Mouse (Mus musculus): ENCODE measurements around the gene Pln. TPM values are rescaled to one million over a fixed set of nuclear protein-coding genes. Genes with fewer than 3 reads are reported as not detected.

Gene Pln
- total and polyA plus RNA-seq, 3 experiments = 5,608 to 9,883 (median 7,152) TPM

GRCm38 (mm10) chr10:53378981-53379708 lies 41.7 kb downstream of the Pln start:
- intact Hi-C loops (cut with DNase I) = loop anchor here (1.0 to 2.0 kb wide), 4 partner anchors 19 to 84 kb away; no protein-coding TSS in a partner anchor
- peak overlapping the region; percentile 99 for H3K27ac ChIP-seq
- H3K4me3 ChIP-seq = peak overlapping the region; percentile 98
- peaks cover 7% of the 10 kb centered on the region for H3K4me1 ChIP-seq (ENCODE audit: control insufficient read depth, insufficient read depth, low read length)
- peak overlapping the region; percentile 100 for H3K9ac ChIP-seq (ENCODE audit: low read depth, low read length)
- peaks cover 13% of the 10 kb centered on the region for H3K36me3 ChIP-seq (ENCODE audit: control insufficient read depth, insufficient read depth, low read length)
- no peak for DNase-seq
- under 1% methylated on average over 59 of the region's 59 CpGs for WGBS
- H3K27me3 ChIP-seq (ENCODE audit: control insufficient read depth, insufficient read depth, low read length) = no peaks in the 10 kb centered on the region
- peaks cover 4% of the 10 kb centered on the region for H3K79me2 ChIP-seq (replicated peaks; ENCODE audit: control insufficient read depth, insufficient read depth, low read length)
- TF ChIP-seq POLR2A (IDR thresholded peaks at IDR 0.05; ENCODE audit: insufficient read depth, low read depth, low read length) (no peak), CTCF (IDR thresholded peaks at IDR 0.05) (peak; percentile 23)

- WGBS = 1% methylated on average over 31 of the region's 31 CpGs
- Histone ChIP-seq H3K4me3 (peak within 1 kb of the TSS; percentile 98), H3K27me3 (ENCODE audit: control insufficient read depth, insufficient read depth, low read length) (no peaks in the 10 kb centered on the region), H3K4me1 (ENCODE audit: control insufficient read depth, insufficient read depth, low read length) (peaks cover 6% of the 10 kb centered on the region), H3K27ac (peak within 1 kb of the TSS; percentile 99), H3K36me3 (ENCODE audit: control insufficient read depth, insufficient read depth, low read length) (peaks cover 13% of the 10 kb centered on the region), H3K9ac (ENCODE audit: low read depth, low read length) (peak within 1 kb of the TSS; percentile 100), H3K79me2 (replicated peaks; ENCODE audit: control insufficient read depth, insufficient read depth, low read length) (peaks cover 4% of the 10 kb centered on the region)
- TF ChIP-seq POLR2A (IDR thresholded peaks at IDR 0.05; ENCODE audit: insufficient read depth, low read depth, low read length) = peak; percentile 80
- TF ChIP-seq CTCF (IDR thresholded peaks at IDR 0.05) = no peak
- no peak for TF ChIP-seq EP300 (IDR thresholded peaks at IDR 0.05; ENCODE audit: insufficient read depth, low read depth, low read length)
- intact Hi-C loops (cut with DNase I) = loop anchor here (1.0 to 2.0 kb wide), 4 partner anchors 19 to 83 kb away; no protein-coding TSS in a partner anchor
- peak; percentile 93 for DNase-seq
Observed at GRCm38 (mm10) chr10:53379709-53380106, 42.2 kb downstream of the Pln start, which contains the start of gene Cep85l. Gene Cep85l, minus strand, starts transcription at chr10:53379947.

DNA sequence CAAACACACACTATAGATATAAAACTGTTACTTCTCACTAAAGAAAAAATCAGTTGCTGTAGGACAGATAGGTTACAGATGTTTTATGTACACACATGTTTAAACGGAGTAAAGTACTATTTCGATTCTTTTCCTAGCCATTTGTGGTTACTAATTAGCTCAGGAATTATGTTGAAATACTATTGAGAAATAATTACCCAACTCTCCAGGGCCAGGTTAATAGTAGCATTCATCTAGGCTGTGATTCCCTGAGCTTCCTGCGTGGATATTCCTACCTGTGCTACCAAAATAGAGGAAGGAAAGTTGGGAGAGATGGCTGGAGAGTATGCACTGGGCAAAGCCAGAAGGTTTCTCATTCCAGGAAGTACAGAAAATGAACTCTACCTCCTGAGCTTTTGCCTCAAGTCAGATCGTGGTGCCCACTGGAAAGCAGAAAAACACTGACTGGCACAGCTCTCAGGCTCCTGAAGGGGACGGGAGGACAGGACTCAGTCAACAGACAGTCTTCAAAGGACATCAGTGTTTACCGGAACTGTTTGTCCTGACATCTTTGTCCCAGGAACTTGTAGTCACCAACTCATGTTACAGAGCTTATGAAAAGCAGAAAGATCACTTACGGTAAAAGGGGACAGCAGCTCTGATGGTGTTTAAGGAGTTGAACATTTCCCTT lies 45.4 kb downstream of the Pln start:
- Histone ChIP-seq H3K36me3 (ENCODE audit: control insufficient read depth, insufficient read depth, low read length) (peaks cover 2% of the 10 kb centered on the region; the same call in 1 of the 2 replicates), H3K4me1 (ENCODE audit: control insufficient read depth, insufficient read depth, low read length) (peaks cover 4% of the 10 kb centered on the region), H3K27ac (no peak overlapping the region), H3K9ac (ENCODE audit: low read depth, low read length) (no peak overlapping the region), H3K79me2 (replicated peaks; ENCODE audit: control insufficient read depth, insufficient read depth, low read length) (peaks cover 2% of the 10 kb centered on the region), H3K4me3 (no peak overlapping the region), H3K27me3 (ENCODE audit: control insufficient read depth, insufficient read depth, low read length) (no peaks in the 10 kb centered on the region)
- no peak for DNase-seq
- TF ChIP-seq EP300 (IDR thresholded peaks at IDR 0.05; ENCODE audit: insufficient read depth, low read depth, low read length) (no peak), CTCF (IDR thresholded peaks at IDR 0.05) (no peak), POLR2A (IDR thresholded peaks at IDR 0.05; ENCODE audit: insufficient read depth, low read depth, low read length) (no peak)
- 75% methylated on average over 7 of the region's 7 CpGs for WGBS
- intact Hi-C loops (cut with DNase I) = no loop called here

DNA sequence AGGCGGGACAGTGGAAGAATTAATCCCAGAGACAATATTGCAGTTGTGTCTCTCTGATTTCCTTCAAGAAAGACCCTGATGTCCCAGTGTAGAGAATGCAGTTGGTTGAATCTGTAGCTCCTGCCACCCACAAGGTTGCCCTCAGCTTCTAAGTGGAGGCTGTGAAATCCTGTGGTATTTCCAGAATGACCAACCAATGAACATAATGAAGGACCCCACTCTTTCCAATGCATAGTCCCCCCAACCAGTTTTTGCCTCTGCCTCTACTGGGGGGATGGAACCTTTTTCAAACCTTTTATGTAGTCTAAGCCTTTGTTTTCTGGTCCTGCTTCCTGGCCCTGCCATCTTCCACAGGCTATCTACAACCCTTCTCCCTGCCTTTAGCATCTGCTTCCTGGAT lies 47.4 kb downstream of the Pln start:
- no peak overlapping the region for H3K27ac ChIP-seq
- no peak overlapping the region for H3K4me3 ChIP-seq
- peaks cover 2% of the 10 kb centered on the region; the same call in 1 of the 2 replicates for H3K36me3 ChIP-seq (ENCODE audit: control insufficient read depth, insufficient read depth, low read length)
- H3K79me2 ChIP-seq (replicated peaks; ENCODE audit: control insufficient read depth, insufficient read depth, low read length) = no peaks in the 10 kb centered on the region
- DNase-seq = no peak
- H3K27me3 ChIP-seq (ENCODE audit: control insufficient read depth, insufficient read depth, low read length) = no peaks in the 10 kb centered on the region
- 96% methylated on average over 1 of the region's 1 CpGs for whole genome bisulfite sequencing
- H3K4me1 ChIP-seq (ENCODE audit: control insufficient read depth, insufficient read depth, low read length) = peaks cover 2% of the 10 kb centered on the region; the same call in 1 of the 2 replicates
- intact Hi-C loops (cut with DNase I) = no loop called here
- H3K9ac ChIP-seq (ENCODE audit: low read depth, low read length) = no peak overlapping the region
- TF ChIP-seq EP300 (IDR thresholded peaks at IDR 0.05; ENCODE audit: insufficient read depth, low read depth, low read length) = no peak
- no peak for TF ChIP-seq POLR2A (IDR thresholded peaks at IDR 0.05; ENCODE audit: insufficient read depth, low read depth, low read length)
- no peak for TF ChIP-seq CTCF (IDR thresholded peaks at IDR 0.05)

GRCm38 (mm10) chr10:53385438-53385837 lies 48.0 kb downstream of the Pln start:
- no peak overlapping the region for H3K9ac ChIP-seq (ENCODE audit: low read depth, low read length)
- H3K79me2 ChIP-seq (replicated peaks; ENCODE audit: control insufficient read depth, insufficient read depth, low read length) = no peaks in the 10 kb centered on the region
- WGBS = 57% methylated on average over 5 of the region's 5 CpGs
- no peak for DNase-seq
- no peaks in the 10 kb centered on the region for H3K36me3 ChIP-seq (ENCODE audit: control insufficient read depth, insufficient read depth, low read length)
- no peak for TF ChIP-seq POLR2A (IDR thresholded peaks at IDR 0.05; ENCODE audit: insufficient read depth, low read depth, low read length)
- no peak for TF ChIP-seq EP300 (IDR thresholded peaks at IDR 0.05; ENCODE audit: insufficient read depth, low read depth, low read length)
- TF ChIP-seq CTCF (IDR thresholded peaks at IDR 0.05) = no peak
- no peaks in the 10 kb centered on the region for H3K4me1 ChIP-seq (ENCODE audit: control insufficient read depth, insufficient read depth, low read length)
- no peak overlapping the region; the same call in 1 of the 2 replicates for H3K27ac ChIP-seq
- intact Hi-C loops (cut with DNase I) = no loop called here
- no peaks in the 10 kb centered on the region for H3K27me3 ChIP-seq (ENCODE audit: control insufficient read depth, insufficient read depth, low read length)
- no peak overlapping the region for H3K4me3 ChIP-seq
